Mouse (Mus musculus) A20 (cell line): ENCODE measurements around the gene Ptprg.

ENCODE experiments used
- DNase-seq: peaks from one replicate; pipeline ENCODE4 v3.0.0-alpha.2; 2011; ENCODE audit warnings: low read depth, low spot score

Ptprg gene

GRCm38 (mm10) chr14:11682441-11682840 is 129.1 kb downstream of the Ptprg start:
- DNase-seq: no peak

- no peak for DNase-seq
Observed at GRCm38 (mm10) chr14:11683386-11684081, 130.2 kb downstream of the Ptprg start.

DNA sequence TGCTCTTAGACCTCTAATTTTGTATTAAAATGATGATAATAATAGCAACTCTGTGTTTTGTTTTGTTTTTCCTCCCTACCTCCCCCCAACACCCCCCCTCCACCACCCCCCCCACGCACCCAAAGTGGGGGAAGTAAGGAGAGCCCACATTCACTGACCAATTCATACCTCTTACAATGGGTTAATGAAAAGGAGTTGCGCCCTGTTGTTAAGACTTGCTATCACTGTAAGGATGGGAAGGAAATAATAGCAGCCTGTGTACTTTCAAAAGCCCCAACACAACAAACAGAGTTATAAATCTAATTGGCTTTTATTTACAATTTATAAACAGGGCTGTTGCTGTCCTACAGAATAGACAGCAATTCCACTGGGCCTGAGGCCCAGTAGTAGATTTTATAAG is 130.8 kb downstream of the Ptprg start:
- no peak for DNase-seq

DNA sequence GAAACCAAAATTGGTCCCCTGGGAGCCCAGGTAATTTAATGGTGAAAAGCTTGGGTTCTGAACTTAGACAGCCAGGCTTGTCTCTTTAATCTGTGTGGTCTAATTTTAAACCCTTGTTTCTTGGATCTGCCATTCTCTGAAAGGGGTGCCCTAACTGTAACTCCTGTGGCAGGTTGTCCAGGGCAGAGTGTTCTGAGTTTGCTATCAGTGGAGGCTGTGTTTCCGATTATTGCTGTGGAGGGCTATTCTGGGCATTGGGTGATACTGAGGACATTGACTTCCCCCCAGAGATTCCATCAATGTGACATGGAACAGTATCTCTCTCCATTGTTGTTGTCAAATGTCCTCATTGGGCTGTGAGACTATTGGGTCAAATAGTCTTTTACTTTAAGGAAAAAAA is 134.2 kb downstream of the Ptprg start:
- no peak for DNase-seq

DNA sequence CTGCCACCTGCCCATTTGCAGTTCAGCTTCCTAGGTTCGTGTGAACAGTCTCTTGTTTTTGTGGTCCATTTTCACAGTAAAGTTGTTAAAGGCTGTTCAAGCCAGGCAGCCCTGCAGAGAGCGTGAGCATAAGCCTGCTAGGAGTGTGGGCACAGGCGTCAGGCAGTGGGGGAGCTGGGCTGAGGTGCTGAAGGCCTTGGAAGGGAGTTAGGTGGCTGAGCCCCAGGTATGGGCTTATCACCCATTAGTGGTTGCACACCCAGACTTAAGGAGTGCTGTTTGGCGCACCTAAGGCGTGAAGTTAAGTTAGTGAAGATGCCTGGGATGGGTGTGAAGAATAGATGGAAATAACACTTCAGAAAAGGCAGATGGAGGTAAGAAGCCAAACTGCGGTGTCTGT is 134.8 kb downstream of the Ptprg start:
- no peak for DNase-seq

DNA sequence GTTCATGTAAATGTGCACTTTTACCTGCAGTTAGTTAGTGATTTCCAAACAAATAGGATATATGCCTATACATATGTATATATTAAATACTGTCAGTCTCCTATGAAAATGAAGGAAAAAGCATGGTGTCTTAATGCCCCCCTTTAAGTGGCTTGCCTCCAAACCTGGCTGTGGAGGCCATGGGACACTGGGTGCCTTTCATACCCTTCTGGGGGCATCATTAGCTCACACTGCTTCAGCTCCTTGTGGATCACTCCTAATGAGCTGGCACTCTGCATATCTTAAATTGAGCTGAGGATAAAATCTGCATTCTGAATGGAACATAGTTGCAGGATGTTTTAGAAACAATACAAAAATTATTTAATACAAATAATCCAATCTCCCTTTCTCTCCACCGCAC is 136.7 kb downstream of the Ptprg start:
- no peak for DNase-seq

DNA sequence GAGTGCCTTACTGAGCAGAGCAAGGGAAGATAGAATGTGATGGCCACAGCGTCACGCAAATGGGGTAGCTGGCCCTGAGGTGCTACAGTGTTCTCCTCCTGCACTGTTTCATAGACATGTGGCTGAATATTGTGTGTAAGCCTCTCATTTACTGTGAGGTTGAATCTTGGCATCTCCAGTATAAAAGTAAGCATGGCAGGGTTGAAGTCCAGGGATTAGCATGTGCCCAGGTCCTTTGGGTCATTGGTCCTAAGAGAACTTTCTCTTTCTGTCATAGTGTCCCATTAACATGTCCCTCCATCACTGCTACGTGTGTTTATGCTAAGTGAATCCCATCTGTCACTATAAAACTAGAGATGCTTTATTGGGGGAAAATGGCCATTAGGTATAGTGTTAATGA is 138.2 kb downstream of the Ptprg start:
- no peak for DNase-seq

GRCm38 (mm10) chr14:11698880-11699279 is 145.5 kb downstream of the Ptprg start:
- DNase-seq: no peak

DNA sequence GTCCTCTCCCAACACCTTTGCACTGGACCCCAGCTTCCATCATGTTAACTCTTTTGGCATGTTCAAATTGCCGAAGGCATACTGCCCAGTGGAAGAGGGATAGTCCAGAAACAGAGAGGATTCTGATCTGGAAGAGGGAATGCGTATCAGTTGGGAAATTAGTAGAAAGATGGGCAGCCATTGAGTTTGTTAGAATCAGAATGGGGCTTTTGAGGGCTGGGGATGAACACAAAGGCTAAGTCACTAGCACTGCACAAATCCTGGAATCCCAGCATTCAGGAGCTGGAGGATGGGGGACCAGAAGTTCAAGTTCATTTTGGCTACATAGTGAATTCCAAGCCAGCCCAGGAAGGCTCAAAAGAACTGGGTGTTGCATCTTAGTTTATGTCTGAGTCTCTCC is 146.3 kb downstream of the Ptprg start:
- DNase-seq: no peak

- DNase-seq: no peak
Observed at GRCm38 (mm10) chr14:11701516-11702249, 148.4 kb downstream of the Ptprg start.

GRCm38 (mm10) chr14:11702770-11703477 is 149.6 kb downstream of the Ptprg start:
- DNase-seq: no peak

DNA sequence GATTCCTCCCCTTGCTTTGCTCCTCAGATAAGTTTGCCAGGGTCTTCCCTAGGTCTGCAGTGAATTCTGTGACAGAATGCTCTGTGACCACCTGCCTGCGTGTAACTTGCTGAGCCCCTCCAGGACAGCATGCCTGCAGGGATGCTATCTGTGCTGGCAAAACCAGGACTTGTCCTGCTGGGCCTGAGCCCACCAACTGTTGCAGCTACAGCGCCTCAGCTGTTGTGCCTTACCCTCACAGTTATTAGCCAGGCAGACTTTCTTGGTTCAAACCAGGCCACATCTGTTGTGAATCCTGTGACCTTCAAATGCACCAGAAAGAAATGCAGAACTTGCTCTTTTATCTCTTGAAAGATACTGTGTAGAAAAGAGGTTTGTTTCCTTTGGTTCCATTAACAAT is 151.5 kb downstream of the Ptprg start:
- DNase-seq: no peak

- no peak for DNase-seq
Observed at GRCm38 (mm10) chr14:11709352-11709751, 156.0 kb downstream of the Ptprg start.

DNA sequence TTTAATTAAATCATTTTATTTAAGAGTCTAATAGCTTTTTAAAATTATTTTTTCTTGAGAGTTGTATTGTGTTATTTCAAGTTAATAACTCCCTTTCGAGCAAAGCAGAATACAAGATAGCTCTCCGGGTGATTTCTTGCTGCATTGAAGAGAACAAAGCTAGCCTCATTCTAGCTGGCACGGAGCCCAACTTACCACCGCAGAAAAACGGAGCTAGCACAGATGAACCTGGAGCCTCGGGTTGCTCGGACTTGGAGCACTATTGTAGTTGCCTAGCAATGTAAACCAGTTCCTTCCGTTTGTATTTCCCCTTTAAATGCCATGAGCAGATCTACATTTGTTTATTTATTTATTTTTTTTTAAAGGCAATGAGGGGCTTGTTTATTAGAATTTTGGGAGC is 156.5 kb downstream of the Ptprg start:
- DNase-seq: no peak

DNA sequence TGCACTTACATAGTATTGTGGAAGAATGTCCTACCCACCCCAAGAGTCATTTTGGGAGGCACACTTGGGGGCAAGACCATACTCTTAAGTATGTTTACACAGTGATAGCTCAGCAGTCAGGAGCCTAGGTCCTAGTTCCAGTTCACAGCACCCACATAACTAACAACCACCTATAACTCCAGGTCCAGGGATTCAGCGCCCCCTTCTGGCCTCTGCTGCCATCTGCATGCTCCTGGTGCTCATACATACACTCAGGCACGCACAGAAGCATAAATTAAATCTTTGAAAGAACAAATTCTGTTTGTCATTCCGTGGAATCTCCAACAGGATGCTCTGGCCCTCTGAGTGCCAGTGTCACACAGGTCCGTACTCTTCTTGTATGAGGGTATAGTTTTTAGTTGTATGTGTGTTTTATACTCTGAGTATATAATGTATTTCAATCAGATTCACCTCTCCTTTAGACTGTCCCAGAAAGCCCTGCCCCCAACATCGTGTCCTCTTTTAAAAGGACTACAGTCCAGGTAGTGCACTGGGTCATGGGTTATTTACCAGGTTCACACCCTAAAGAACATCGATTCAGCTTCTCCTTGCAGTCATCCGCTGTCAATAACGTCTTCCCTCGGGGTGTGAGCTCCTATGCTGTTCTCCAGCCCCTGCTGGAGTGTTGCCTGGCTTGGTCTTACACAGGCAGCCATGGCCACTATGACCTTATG is 157.2 kb downstream of the Ptprg start:
- no peak for DNase-seq

DNA sequence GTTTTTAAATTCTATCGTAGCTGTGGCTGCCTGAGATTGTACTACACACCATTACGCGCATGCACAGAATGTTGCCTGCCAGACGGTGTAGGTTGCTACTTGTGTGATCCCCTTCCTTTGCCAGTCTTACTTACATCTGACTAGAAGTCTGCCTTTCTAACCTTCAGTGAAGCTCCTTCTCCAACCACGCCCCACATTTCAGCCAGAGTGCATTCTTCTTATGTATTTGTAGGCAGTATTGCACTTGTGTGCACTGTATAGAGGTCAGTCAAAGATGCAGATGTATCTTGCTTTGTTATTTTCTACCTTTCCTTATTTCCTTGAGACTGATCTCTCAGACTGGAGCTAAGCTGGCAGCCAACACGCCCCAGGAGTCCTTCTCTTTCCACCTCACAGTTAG is 158.8 kb downstream of the Ptprg start:
- DNase-seq: no peak

DNA sequence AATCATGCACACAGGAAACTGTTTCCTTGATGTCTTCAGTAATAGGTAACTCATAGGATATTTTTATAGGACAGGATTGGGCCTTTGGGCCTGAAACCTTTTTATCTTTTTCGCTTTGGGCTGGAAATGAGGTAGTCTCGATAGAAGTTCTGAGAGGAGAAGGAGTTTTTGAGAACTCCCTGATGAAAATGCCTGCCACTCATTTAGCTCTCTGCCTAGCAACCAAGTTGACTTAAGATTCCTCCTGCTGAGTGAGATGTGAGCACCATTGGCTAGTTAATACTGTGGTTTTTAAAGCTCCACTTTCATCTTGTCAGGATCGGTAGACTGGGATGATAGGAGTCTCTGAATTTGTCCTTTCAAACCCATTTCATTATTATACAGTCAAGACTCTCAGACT is 162.9 kb downstream of the Ptprg start:
- DNase-seq: no peak

DNA sequence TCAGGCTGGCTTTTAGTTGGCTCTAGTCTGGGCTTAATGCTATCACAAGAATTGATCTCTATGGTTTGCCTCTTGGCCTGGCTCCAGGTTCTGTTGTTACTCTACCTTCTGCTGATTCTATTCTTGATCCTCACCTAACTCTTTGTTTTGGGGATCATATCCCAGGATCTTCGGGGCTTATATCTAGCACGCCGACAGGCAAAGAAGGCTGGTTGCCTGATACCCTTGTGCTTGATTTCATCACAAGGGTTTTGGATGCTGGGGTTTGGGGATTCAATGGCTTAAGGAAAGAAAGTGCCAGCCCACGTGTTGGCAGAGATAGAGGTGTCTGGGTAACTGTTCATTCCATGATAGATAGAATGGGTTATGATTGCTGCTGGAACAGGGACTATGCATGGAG is 164.9 kb downstream of the Ptprg start:
- DNase-seq: no peak

DNA sequence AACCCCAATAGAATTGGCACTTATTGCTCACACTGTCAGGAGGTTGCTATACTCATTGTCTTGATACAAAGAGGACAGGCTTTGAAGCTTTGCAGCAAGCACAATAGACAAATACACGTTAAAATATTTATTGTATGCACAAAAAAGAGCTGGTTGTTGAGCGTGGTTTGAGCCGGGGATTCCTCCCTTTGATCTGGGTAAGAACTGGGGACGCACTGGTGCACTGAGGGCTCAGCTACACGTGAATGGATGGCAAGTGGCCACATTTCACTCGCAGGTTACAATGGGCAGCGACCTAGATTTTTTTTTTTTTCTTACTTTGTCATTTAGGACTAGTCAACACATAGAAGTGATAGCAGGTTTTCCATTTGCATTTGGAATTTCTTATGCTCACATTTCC is 165.9 kb downstream of the Ptprg start:
- no peak for DNase-seq

DNA sequence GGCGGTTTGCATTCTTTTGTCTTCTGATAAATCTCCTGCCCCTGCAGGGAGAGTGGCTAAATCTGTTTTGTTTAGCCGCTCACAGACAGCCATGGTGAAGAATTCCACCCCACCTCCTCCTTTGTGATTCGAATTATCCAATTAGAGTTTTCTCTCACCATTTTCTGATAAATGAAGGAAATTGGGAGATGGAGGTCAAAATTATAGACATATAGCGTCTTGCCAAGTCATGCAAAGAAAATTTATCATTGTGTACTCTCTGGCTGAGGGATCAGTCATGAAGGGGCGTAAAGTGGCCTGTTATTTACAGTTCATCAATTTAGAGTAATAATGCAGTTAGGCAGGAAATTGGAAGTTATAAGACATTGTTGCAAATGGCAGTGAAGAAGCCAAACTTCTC is 168.8 kb downstream of the Ptprg start:
- no peak for DNase-seq

DNA sequence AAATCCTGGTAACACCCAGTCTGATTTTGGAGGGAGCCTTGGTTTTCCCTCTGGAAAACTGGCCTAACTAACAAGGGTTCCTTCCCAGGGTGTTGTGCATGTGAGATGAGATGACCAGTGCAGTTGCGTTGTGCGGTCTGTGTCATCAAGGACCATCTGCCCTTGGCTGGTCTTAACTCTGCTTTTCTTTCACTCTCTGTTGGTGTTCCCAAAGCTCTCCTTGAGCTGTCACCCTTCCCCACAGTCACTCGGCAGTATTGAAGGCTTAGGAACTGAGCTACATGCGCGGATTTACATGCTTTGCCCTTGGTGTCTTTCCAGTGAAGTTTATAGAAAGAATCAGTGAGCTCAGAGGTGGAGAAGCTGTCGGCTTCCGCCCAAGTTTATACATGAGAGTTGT is 170.5 kb downstream of the Ptprg start:
- no peak for DNase-seq

- no peak for DNase-seq
Observed at GRCm38 (mm10) chr14:11731223-11731920, 178.0 kb downstream of the Ptprg start.
